Mouse (Mus musculus): ENCODE measurements at regions not wholly inside any gene's neighbourhood (a gene's known extent, or its start where the extent isn't known, plus 50 kb on each side); places are given as distances from the start of the nearest gene placed in this dataset. TPM values are rescaled to one million over a fixed set of nuclear protein-coding genes. Genes with fewer than 3 reads are reported as not detected.

DNA sequence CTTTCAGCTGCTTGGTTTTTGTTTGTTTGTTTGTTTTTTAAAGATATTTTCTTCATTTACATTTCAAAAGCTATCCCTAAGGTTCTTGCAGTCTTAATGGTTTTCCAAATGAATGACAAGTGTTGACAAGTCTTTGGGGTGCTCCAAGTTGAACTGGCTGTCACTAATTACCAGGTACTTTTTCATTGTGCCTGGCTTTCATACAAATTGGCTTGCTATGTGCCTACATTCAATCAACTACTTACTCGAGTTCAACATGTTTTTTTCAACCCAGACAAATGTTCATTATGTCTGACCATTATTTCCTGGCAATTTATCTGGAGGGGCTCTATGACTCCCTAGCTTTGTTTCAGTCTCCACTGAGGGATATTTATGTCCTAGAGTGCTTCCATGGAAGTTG is 614.0 kb upstream of the Lrrn3 start:
- no peaks in the 10 kb centered on the region for H3K36me3 ChIP-seq
- H3K4me2 ChIP-seq (replicated peaks): no peak overlapping the region
- no peaks in the 10 kb centered on the region for H3K4me1 ChIP-seq
- no peaks in the 10 kb centered on the region for H3K9me3 ChIP-seq (replicated peaks)
- no peaks in the 10 kb centered on the region for H3K27me3 ChIP-seq
- no peak overlapping the region for H3K4me3 ChIP-seq
- ATAC-seq (ENCODE audit: low FRiP score): no peak
- H3K9ac ChIP-seq: no peak overlapping the region
- H3K27ac ChIP-seq: no peak overlapping the region
- 45% methylated on average over 1 of the region's 1 CpGs for WGBS

DNA sequence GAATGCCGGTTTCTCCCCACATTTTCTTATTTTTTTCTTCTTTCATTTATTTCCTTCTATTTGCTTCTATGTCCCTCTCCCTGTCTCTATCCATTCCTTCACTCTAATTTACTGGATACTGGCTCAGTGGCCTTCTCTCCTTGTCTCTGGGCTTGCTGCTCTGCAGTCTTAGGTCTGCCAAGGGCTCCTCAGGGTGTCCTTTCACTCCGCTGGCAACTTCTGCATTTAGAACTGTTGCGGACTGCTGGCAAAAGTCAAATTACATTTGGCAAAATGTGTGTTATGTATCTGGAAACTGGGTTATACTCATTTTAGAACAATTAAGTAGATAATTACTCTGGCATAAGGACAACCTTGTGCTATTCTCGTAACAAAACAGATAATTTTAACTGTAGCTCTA is 584.2 kb upstream of the Lrrn3 start:
- H3K9me3 ChIP-seq (replicated peaks): no peaks in the 10 kb centered on the region
- WGBS: 91% methylated on average over 4 of the region's 4 CpGs
- H3K9ac ChIP-seq: no peak overlapping the region
- no peaks in the 10 kb centered on the region for H3K4me1 ChIP-seq
- no peak overlapping the region for H3K4me3 ChIP-seq
- no peak for ATAC-seq (ENCODE audit: low FRiP score)
- H3K4me2 ChIP-seq (replicated peaks): no peak overlapping the region
- H3K27me3 ChIP-seq: no peaks in the 10 kb centered on the region
- no peaks in the 10 kb centered on the region for H3K36me3 ChIP-seq
- H3K27ac ChIP-seq: no peak overlapping the region

DNA sequence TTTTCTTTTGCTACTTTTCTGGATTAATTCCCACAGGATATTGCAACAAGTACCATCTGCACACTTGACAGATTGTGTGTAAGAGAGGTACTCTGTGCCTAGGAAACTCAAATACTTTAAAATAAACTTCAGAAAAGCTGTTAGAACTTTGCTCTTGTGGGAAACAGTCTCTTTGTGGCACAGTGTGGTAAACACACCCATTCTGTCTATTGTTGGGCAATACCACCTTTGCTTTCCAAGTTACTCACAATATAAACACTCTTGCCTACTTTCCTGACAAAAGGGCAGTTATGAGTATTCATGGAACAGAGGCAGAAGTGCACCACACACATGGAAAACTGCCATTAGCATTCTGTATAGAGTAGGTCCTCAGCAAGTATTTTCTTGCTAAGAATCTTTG is 577.5 kb upstream of the Lrrn3 start:
- Histone ChIP-seq H3K4me2 (replicated peaks) (no peak overlapping the region), H3K9me3 (replicated peaks) (no peaks in the 10 kb centered on the region), H3K27ac (no peak overlapping the region), H3K4me1 (no peaks in the 10 kb centered on the region), H3K27me3 (no peaks in the 10 kb centered on the region), H3K36me3 (no peaks in the 10 kb centered on the region), H3K4me3 (no peak overlapping the region), H3K9ac (no peak overlapping the region)
- ATAC-seq (ENCODE audit: low FRiP score): no peak

DNA sequence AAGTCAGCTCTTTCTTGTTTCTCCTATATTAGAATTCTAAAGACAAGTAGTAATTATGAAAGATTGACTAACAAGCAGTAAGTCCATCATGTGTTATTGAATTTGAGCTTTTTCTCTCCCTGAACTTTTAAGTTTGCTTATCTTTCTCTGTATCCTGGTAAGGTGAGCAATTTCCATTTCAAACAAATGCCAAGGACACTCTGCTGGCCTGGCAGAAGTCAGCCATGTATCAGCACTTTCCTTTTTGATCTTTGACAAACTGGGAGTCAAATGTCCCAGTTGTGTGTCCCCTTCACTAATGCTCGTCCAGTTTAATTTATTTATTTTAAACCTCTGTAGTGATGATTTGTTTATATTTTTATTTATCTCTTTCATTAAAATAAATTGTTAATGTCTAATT is 562.8 kb upstream of the Lrrn3 start:
- no peaks in the 10 kb centered on the region for H3K4me1 ChIP-seq
- no peaks in the 10 kb centered on the region for H3K9me3 ChIP-seq (replicated peaks)
- no peaks in the 10 kb centered on the region for H3K36me3 ChIP-seq
- ATAC-seq (ENCODE audit: low FRiP score): no peak
- H3K9ac ChIP-seq: no peak overlapping the region
- WGBS: 63% methylated on average over 1 of the region's 1 CpGs
- no peak overlapping the region for H3K27ac ChIP-seq
- H3K4me3 ChIP-seq: no peak overlapping the region
- H3K27me3 ChIP-seq: no peaks in the 10 kb centered on the region
- H3K4me2 ChIP-seq (replicated peaks): no peak overlapping the region

DNA sequence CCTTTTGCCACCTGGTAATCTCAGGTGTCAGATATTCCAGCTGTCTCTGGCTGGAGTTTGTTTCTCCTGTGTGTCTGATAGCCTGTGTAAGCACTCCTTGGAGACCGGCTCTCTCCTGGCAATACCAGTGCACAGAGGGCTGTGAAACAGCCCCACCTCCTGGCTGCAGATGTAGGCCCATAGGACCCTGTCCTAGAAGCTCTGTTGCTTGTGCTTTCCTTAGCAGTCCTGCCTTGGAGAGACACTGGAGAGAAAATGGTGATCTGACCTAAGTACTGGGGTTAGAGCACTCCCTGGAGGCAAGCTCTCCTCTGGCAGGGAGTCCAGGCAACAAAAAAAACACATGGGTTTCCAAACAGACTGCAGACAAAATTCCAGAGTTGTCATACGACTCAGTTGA is 541.6 kb upstream of the Lrrn3 start:
- Histone ChIP-seq H3K9ac (no peak overlapping the region), H3K4me1 (no peaks in the 10 kb centered on the region), H3K9me3 (replicated peaks) (no peaks in the 10 kb centered on the region), H3K36me3 (no peaks in the 10 kb centered on the region), H3K27ac (no peak overlapping the region), H3K4me3 (no peak overlapping the region), H3K4me2 (replicated peaks) (no peak overlapping the region), H3K27me3 (no peaks in the 10 kb centered on the region)
- 73% methylated on average over 2 of the region's 2 CpGs for WGBS
- ATAC-seq (ENCODE audit: low FRiP score): no peak

DNA sequence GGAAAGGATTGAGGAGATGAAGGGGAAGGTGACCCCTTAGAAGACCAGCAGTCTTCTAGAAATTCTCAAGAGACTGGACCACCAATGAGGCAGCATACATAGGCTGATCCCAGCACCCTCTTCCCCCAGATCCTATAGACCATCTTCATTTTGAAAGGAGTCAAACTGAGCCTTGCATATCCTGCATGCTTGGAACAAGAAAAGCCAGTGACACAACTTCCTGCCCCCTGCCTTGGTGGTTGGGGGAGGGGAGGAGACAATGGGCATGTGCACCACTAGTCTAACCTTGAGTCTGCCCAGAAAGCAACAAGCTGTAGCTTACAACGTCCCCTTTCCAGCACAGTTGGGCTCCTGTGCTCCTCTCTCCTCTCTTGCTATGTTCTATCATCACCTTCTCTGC is 531.3 kb upstream of the Lrrn3 start:
- Histone ChIP-seq H3K4me2 (replicated peaks) (no peak overlapping the region), H3K27me3 (no peaks in the 10 kb centered on the region), H3K36me3 (no peaks in the 10 kb centered on the region), H3K9me3 (replicated peaks) (no peaks in the 10 kb centered on the region), H3K4me1 (no peaks in the 10 kb centered on the region), H3K4me3 (no peak overlapping the region), H3K27ac (no peak overlapping the region), H3K9ac (no peak overlapping the region)
- ATAC-seq (ENCODE audit: low FRiP score): no peak
- 53% methylated on average over 1 of the region's 1 CpGs for WGBS

DNA sequence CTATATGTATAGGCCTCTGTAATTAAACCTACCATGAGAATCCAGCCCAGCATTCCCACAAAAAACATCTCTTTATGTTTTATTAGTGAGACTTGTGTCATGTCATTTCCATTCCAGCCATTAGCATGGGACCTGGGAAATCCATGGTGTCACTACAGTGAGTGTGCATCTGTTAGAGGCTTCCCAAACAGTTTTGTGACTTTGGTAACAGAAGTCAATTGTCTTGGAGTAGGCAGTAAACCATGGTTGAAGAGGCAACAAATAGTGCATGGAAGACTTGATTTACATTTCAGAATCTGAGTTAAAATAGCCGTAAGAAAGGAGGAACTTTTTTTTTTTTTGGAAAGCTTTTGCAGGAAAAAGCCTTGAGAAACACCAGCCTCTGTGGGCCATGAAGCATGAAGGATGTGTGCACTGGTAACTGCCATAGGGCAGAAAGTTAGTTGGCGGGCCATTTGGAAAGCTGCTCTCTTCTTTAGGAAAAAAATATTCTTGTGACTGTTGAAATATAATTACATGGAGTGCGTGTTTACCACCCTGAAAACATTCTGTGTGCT is 522.7 kb upstream of the Lrrn3 start:
- Histone ChIP-seq H3K36me3 (no peaks in the 10 kb centered on the region), H3K4me3 (no peak overlapping the region), H3K9ac (no peak overlapping the region), H3K4me2 (replicated peaks) (no peak overlapping the region), H3K4me1 (no peaks in the 10 kb centered on the region), H3K9me3 (replicated peaks) (no peaks in the 10 kb centered on the region), H3K27ac (no peak overlapping the region), H3K27me3 (no peaks in the 10 kb centered on the region)
- WGBS: 83% methylated on average over 3 of the region's 3 CpGs
- no peak for ATAC-seq (ENCODE audit: low FRiP score)

DNA sequence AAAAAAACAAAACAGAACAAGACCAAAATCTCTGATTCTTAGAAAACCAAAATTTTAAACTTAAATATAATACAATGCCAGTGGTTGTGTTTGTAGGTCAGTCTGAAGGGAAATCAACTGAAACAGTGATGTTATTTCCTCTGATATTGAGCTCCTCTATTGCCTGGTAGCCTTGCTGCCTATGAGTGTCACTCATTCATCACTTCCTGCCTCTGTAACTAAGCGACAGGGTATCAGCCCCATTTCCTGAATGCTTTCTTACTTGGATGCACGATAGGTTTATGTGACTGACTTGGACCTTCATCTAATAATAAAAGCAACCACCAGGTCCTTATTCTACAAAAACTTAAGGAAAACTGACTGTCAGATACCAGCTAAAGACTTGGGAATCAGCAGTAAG is 520.7 kb upstream of the Lrrn3 start:
- ATAC-seq (ENCODE audit: low FRiP score): no peak
- Histone ChIP-seq H3K4me2 (replicated peaks) (no peak overlapping the region), H3K27ac (no peak overlapping the region), H3K4me1 (no peaks in the 10 kb centered on the region), H3K27me3 (no peaks in the 10 kb centered on the region), H3K9ac (no peak overlapping the region), H3K4me3 (no peak overlapping the region), H3K9me3 (replicated peaks) (no peaks in the 10 kb centered on the region), H3K36me3 (no peaks in the 10 kb centered on the region)
- 79% methylated on average over 2 of the region's 2 CpGs for WGBS

Small RNA genes in the stretch of these regions (microRNA-seq; reads per million reads assigned to microRNA genes)
- gene Gm25248: not detected

Data from hindbrain, embryonic 12.5 days (tissue).